Mouse (Mus musculus) lung, adult 2 months (tissue): ENCODE data around the gene Plpp2.

Source experiments
- CTCF ChIP-seq: fragments of 200-500 bp; IDR thresholded peaks from 2 replicates; pipeline ENCODE4 v1.5.1; 2011; ENCODE audit warnings: mild to moderate bottlenecking, low read length, control low read depth; ENCODE audit not compliant: insufficient read depth
- POLR2A ChIP-seq: fragments of 200-500 bp; IDR thresholded peaks from 2 replicates; pipeline ENCODE4 v1.6.1; 2011; ENCODE audit warnings: low read depth, mild to moderate bottlenecking, control low read depth, low read length, borderline replicate concordance; ENCODE audit errors: extremely low read depth

DNA sequence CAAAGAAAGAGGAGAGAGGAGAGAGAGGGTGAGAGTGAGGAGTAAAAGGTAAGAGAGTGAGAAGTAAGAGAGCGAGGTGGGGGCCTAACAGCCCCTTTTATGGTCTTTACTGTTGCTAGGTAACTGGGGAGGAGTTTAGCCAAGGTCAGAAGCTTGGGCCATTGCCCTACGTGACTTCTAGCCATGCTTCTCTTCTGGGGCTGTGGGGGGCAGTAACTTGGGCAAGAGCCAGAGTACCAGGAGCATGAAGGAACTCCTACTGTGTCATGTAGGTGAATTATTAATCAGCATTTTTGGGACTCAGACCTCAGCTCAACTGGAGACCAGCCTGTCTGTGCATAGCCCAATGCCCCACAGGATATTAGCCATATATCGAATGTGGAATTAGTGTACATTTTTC is 37.7 kb downstream of the Plpp2 start:
- TF ChIP-seq CTCF (no peak), POLR2A (no peak)
